Mouse (Mus musculus): ENCODE measurements around the gene Tenm4. TPM values are rescaled to one million over a fixed set of nuclear protein-coding genes. Genes with fewer than 3 reads are reported as not detected.

Gene Tenm4
- polyA plus RNA-seq, 3 experiments from 2014 or later, result 0.05 TPM; not detected in 2

DNA sequence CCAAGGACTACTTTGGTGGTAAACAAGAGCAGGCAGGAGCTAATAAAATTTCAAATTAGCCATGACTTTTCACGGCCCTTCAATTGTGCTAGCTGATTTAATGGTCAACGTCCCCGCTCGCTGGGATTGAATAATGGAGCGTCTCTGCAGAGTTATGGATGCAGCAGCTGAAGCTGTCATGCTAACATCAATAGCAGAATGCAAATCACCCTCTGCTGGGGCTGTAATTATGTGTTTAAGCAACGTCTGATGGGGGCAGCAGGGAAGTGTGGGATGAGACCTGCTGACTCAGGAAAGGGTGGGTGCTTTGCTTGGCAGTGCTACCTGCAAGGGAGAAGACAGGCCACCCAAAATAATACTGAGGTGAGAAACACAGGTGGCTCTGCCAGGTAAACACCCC, 649.3 kb downstream of the Tenm4 start:
- no peak for ATAC-seq

DNA sequence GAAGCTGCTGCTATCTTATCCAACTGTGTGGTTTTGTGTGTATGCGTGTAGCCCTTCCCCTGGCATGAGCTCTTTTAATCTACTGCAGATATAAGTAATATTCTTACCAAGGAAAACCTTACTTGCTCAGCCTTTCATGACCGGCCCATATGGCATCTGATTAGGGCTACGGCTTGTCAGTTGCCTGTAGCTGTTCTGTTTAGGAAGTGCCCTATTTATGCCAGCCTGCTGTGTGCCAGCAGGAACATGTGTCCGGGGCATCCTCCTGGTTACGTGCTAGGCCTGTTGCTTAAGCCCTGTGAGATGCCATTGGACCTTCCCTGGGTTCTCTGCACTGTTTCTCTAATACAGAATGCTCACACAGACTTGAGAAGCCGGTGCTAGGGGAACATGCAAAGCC, 655.1 kb downstream of the Tenm4 start:
- ATAC-seq, result no peak

DNA sequence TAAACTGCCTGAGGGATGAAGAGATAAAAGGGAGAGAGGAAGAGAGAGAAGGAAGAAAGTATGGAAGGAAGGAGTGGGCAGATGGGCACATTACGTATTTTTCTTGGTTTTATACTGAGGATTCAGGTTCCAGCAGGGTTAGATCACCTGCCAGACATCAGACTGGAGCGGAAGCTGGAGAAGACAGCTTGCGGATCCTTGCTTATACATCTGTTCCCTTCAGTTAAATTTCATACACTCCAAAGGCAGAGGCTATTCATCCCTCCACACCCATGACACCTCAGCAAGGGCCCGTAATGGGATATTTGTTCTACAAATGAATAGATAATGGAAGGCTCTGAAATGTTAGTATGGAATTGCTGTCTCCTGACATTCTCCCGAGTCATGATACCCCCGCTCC, 655.6 kb downstream of the Tenm4 start:
- no peak for ATAC-seq

DNA sequence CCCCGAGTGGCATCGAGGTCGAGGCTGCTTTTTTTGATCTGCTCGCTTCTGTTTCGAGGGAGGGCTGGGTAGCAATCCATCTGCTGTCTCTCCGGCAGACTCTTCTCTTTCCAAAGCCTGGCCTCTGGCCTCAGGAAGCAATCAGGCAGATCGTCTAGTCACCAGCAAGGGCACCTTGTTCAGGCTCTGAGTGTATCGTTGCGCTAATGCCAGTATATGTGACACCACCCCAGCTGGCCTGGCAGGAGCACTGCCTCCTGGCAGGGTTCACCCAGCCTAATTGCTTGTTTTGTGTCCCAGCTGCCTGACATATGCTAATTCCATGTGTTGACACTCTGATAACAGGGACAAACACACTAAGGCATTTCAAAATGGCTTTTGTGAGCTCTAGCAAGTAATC, 661.5 kb downstream of the Tenm4 start:
- ATAC-seq, result no peak

DNA sequence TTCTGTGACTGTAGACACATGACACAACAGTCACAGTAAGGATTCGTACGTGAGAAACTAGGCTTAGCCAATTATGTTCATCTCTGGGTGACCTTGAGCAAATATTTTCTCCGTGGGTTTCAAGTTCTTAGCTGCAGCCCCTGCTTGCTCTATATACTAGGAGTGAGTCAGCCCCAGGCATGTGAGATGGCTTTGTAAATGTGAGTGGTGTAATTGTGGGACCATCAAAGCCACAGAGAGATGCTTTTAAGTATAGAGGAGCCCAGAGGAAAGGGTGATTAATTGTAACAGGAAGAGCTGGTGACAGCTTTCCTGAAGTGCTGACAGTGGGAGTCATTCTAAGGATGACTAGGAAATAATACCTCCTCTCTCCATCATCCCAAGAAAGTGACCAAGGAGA, 662.0 kb downstream of the Tenm4 start:
- no peak for ATAC-seq

DNA sequence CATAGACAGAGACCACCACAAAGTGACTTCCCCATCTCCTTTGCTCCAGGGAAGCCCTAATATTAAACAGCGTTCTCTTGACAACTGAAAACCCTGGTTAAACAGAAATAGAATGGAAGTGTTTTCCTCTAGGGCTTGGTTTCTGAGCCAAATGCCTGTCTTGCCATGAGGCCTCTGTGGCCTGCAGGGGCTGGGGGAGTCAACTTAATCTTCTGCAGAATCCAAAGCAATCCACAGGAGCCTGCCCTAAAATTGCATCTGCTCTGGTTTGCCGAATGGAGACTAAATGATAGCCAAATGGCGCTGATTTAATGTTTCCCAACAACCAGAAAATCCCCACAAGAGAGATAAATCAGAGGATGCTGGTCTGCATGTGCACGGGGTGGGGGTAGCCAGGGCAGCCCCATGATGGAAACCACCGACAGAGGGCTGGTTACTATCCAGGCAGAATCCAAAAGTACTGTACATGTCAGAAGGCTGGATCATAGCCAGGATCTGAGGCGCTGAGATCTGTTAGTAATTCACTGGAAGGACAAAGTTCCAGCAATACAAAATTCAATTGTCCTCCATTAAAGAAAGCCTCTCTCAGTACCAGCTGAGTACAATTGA, 663.7 kb downstream of the Tenm4 start:
- no peak for ATAC-seq

DNA sequence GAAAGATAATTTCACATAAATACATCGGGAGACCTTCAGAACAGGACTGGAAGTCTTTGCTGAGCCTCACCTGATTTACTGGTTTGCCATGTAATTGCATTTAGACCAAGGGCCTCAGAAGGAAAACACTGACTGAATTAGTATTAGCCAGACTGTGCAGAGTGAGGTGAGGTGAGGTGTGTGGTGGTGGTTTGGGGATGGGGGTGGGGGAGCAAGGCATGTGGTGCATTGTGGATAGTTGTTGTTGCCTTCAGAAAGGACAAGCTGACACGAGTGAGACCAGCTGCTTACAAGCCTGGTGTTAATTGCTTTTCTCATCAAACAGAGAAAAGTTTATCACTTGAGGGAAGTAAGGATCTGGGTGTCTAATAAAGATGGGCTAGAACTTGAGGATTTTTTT, 664.3 kb downstream of the Tenm4 start:
- ATAC-seq, result no peak

DNA sequence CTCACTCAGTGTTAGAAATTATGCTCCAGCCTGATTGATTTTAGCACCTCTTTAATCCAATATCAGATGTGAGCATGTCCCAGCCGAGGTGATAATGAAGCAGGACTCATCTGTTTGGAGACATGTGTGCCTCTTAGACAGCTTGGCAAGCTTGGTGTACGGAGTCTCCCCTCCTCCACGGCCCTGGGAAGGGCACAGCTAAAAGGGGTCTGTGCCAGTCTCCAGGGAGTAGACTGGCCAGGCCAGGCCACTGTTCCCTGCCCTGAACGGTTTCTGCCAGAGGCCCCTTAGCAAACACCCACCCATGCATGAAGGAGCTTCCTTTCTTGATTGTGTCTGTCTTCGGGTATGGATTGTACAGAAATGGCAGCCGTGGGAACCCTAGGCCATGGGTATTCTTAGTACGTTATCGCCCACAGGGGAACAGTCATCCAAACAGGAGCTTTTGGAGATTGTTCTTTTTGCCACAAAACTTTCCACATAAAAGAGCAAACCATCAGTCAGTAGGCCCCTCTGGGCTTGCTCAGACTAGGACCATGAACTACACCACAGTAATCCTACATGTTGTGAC, 667.3 kb downstream of the Tenm4 start:
- no peak for ATAC-seq

DNA sequence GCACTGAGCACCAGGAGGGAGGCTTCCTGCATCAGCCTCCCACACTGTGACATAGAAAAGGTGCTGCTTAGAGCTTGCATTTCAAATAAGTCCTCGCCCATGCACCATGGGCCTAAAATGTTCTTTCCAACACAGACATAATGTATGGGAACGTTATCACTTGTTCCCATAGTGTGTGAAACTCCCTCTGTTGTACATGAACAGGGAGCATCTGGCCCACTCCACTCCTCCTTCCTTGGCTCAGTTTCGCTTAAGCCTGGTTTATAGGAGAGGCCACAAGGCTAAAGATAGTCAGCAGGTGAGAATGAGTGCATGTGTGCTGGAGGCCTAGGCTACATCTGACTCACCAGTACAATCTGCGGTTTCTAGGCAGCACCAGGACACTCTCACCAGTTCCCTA, 667.9 kb downstream of the Tenm4 start:
- ATAC-seq, result no peak

DNA sequence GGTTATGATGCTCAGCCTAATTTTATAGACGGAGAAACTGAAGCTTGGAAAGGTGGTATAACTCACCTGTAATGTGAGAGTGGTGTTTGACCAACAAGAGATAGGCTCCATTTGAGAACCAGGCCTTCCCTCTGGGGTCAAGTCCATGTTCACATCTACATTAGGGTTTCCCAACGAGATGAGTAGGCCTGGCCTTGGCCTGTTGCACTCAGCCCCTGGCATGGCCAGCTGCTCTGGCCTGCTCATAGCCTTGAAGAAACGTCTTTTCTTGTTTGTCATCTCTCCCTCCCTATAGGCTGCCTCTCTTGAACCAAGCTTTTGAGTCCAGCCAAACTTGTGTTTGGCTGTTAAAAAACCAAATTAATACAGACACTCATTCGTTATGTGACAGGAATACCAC, 668.5 kb downstream of the Tenm4 start:
- no peak for ATAC-seq

DNA sequence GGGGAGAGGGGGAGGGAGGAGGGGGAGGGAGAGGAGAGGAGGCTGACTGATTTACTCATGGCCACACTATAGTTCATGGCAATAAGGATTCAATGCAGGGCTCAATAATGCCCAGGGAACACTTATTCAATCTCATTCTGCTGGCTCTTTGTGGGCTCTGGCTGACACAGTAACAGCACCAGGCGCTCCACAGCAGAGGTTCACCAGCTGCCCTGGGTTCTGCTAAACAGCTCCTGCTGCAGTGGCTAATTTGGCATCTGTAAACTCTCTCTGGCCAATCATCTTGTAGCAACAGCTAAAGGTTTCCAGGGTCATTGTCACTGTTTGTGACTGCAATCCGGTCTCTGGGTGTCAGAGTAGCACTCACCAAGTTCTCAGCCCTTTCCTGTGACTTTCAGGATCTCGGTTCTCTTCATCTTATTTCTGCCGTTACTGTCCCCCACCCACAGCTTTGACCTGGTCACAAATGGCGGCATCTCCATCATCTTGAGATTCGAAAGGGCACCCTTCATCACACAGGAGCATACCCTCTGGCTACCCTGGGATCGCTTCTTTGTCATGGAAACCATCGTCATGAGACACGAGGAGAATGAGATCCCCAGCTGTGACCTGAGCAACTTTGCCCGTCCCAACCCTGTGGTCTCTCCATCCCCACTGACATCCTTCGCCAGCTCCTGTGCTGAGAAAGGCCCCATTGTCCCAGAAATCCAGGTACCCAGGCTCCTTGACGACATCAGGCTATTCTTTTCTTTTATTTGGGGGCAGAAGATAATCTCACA, 671.6 kb downstream of the Tenm4 start:
- ATAC-seq, result no peak

DNA sequence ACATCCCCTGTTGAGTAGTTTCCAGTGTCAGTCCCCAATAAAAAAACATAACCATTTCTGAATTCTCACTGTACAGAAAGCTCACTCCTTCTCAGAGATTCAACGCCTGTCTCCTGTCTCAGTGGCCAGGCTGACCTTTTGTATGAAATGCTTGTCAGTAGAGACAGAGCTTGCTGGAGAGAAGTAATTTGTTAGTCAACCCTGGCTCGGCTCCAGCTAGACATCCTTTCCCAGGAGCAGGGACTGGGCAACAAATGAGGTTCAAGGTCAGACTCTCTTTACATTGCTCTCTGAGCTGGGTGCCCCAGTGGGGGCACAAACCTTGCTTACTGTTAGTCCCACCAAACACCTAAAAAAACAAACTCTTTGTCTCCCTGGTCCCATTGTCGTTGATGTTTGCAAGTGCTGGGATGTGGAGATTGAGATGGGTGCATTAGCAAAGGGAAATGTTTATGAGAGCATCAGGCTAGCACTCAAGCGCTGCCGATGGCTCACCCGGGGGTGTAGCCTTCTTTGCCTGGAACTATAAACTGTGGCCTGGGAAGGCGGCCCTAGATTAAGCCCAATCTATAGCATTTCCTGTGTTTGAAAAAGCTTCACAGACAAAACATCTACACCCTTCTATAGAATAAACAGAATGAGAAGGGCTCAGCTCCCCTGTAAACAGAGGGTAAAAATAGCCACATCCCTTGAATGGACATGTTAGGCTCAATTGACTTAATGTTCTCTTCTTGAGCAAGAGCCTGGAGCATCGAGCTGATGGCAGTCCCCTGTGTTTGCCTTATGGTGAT, 673.3 kb downstream of the Tenm4 start:
- ATAC-seq, result no peak

DNA sequence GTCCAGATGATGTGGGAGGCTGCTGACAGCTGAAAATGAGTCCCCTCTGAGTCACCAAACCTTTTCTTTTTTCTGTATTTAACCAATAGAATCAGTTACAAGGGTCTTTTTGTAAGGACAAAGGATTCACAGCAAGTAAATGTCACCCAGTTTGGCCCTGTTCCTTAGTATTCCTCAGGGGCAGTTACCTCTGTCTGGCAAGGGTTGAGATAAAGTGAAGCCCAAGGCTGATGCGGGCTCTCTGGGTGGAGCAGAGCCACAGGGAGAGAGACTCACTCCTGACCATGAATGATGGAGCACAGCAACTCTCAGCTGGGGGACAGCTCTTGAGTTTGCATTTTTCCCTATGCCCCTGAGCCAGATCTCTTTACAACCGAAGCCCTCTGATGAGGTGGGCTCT, 681.7 kb downstream of the Tenm4 start:
- no peak for ATAC-seq

DNA sequence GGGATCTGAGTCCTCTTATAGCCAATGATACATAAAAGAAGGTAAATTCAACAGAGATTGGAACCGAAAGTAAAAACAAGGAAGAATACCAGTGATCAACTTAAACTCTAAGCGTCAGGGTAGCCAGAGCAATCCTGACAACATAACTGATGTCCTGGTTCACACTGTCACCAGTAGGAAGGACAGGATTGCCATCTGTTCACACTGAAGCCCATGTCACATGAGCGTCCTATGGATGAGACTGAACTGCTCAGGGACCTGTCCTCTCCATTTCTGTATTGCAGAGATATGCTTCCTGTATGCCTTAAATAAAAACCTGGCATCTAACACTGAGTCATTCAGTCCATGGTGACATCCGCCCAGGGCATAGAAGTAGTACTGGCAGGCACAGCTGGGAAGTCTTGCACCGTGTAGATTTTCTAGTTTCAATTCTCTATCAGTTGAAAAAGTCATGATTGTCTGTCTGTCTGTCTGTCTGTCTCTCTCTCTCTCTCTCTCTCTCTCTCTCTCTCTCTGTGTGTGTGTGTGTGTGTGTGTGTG, 684.9 kb downstream of the Tenm4 start:
- no peak for ATAC-seq

DNA sequence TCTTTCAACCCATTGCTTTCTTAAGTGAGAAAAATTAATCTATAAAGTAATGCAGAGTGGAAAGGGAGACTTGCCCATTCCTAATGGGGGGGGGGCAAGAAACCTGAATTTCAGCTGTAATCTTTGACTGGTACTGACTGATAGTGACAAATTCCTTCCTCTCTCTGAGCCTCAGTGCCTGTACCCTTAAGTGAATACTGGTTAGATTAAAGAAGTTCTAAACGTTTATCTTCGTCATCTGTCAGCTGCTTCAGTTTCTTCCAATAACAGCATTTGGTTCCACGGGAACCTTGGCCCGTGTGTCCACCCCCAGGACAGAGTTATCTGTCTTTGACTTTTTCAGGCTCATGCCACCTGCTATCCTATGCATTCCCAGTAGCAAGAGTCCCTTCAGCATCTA, 685.5 kb downstream of the Tenm4 start:
- ATAC-seq, result no peak

DNA sequence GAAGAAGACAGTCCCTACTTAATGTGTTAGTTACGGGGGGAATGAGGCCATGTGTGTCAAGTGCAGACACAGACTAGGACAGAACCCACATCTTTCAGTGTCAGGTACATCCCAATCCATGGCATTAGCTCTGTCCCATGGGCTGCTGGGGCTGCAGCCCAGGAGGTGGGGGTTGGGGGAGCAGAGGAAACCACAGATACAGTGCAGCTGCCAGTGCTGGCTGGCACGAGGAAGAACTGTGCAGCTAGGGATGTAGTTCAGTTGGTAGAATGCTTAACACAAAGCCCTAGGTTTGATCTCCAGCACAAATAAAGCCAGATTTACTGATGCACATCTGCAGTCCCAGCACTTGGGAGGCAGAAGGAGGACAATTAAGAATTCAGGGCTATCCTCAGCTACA, 688.0 kb downstream of the Tenm4 start:
- no peak for ATAC-seq

DNA sequence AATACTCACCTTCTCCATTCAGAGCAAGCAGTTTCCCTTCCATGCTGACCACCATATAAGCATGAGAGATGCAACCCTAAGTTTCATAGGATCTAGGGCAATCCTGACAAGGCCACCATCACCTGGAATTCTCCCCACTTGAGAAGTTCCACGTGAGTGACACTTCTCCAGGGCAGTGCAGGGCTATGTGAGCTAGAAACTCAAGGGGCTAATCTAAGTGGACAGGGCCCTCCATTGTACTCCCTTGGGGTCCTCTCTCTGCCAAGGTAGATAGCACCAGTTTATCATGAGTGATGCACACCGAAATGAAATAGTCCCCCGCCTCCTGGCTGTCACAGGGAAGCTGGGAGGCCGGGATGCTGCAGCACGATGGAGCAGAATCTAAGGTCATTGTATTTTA, 688.6 kb downstream of the Tenm4 start:
- no peak for ATAC-seq

DNA sequence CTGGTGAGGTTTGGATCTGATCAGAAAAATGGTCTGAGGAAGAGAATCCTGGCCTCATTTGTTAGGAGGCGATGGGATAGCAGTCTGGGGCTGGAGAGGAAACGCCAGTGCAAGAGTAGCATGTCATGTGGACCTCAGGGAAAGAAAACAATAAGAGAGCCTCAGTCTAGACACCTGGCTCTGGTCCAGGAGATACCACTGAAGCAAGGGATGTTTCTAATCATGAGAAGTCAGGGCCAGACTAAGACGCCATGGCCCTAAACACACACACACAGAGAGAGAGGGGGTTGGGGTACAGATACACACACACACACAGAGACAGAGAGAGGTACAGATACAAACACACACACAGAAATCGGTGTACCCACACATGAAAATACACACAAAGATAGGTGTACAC, 689.6 kb downstream of the Tenm4 start:
- ATAC-seq, result no peak

DNA sequence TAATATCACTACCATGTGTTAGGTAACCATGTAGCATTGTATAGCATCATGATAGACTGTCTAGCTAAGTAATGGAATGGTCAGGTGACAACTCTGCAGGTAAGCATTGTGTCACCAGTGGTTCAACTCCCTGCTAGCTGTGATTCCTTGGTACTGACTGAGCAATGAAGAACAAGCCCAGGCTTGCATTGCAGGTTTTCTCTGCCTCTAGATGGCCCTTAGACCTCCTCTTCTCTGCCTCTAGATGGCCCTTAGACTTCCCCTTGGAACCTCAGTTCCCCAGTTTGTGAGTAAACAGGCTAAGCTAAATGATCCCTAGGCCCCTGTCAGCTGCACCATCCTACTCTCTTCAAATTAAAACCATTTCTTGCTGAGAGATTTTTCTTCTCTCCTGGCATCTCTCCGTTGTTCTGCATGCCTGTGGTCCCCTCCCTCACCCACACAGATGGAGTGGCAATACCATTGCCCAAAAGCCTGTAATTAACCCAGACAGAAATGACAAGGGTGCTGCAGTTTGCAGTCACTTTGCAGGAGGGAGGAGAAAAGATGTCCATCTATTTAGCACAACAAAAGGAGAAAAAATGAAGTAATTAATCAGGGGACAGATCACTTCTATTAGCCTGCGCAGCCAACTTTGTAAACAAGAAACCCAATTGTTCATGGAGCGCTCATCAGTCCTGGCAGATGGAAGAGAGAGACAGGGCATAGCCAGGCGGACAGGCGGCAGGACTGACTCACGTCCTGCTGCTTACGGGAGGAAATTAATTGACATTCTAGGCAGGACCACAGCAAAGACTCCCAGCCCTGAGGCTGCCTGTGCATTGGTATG, 694.1 kb downstream of the Tenm4 start:
- no peak for ATAC-seq

DNA sequence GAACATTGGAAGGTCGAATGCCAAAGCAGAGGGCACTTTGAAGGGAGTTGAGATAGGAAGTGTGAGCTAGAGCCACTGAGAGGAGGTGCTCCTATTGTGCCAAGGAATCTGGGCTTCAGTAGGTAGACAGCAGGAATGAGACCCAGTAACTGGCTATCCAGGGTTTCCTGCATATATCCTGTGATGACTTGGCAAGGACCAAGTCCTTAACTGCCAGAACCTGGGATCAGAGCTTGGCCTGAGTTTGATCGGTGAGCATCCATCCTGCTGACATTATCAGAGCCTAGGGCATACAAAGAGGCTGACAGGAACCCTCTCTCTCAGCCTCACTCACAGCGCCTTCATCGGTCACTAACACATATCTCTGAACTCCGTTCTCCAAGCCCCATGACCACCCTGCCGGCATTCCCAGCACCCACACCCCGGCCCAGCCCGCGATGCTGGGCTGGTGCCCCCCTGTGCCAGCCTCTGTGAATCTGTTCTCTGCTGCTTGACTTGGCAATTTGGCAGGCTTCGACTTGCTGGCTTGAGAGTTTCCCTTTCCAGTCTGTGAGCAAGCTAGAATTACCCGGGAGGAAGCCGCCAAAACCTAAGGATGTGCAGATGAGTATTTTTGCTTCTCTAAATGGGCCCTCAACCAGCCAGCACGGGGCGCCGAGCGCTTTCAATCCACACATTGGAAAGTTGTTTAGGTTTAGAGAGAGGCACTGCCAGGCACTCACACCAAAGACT, 698.2 kb downstream of the Tenm4 start:
- ATAC-seq, result no peak

DNA sequence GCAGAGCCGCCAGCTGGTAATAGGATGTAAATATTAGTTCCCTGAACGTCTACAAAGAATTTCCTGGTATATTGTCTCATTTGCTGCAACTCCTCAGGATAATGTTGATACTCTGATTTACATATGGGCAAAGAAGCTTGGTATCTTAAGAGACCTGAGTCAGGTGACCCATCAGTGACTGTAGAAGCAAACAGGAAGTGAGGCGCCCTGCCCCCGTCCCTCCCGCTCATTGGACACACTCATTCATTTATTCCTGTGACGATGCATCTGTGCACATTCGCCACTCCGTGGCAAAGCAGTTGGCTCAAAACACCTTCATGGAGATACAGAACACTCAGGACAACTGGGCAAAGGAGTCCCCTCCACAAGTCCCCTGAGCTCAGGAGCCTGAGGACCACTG, 699.4 kb downstream of the Tenm4 start:
- ATAC-seq, result peak; percentile 56

DNA sequence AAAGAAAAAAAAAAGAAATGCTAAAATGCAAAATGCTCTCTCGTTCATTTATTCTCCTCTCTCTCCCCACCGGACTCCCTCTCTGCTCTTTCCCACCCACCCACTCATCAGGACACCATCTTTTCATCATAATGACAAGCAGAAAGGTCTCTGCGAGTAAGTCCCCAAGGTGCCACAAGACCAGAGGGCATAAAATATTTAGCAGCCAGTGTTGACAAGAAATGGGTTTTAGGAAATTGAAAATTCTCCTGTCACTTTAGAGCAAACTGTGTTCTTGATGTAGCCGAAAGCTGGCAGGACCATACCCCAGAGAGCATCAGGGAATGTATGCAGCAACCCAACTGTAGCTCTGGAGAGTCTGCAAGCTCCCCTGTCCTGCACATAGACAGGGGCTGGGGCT, 700.0 kb downstream of the Tenm4 start:
- no peak for ATAC-seq
